Mouse (Mus musculus) adrenal gland, adult 2 months (tissue): ENCODE data around the gene Slc38a1. TPM values are rescaled to one million over a fixed set of nuclear protein-coding genes. Genes with fewer than 3 reads are reported as not detected.

Experiments used
- DNase-seq: peaks from one replicate; pipeline ENCODE4 v3.0.0; 2021
- long read RNA-seq: library from polyadenylated mRNA; stranded (forward); transcript quantifications from one replicate; pipeline ENCODE4 v2.0.0, GENCODE M21; 2021
- polyA plus RNA-seq: library from polyadenylated mRNA; depleted of rRNA; stranded (reverse); fragments of >200 nt; gene quantifications from 2 replicates; pipeline ENCODE4 v1.2.3, GENCODE M21; 2012; rRNA removed
- total RNA-seq, 2 experiments: library from RNA; stranded (reverse); gene quantifications; 2 replicates each; pipeline ENCODE4 v1.2.3; 2021

Slc38a1 gene
- total RNA-seq, result 10 to 100 TPM; 25.3 to 29.1 TPM
- 4.4 and 6.5 TPM in 2 replicates for polyA plus RNA-seq
- long read RNA-seq, full-length matches to known transcripts, result 5 of 9 reads
- long read RNA-seq, partial matches to known transcripts, result 1 of 9 reads
- long read RNA-seq, other reads (novel, unspliced or antisense), result 3 of 9 reads

DNA sequence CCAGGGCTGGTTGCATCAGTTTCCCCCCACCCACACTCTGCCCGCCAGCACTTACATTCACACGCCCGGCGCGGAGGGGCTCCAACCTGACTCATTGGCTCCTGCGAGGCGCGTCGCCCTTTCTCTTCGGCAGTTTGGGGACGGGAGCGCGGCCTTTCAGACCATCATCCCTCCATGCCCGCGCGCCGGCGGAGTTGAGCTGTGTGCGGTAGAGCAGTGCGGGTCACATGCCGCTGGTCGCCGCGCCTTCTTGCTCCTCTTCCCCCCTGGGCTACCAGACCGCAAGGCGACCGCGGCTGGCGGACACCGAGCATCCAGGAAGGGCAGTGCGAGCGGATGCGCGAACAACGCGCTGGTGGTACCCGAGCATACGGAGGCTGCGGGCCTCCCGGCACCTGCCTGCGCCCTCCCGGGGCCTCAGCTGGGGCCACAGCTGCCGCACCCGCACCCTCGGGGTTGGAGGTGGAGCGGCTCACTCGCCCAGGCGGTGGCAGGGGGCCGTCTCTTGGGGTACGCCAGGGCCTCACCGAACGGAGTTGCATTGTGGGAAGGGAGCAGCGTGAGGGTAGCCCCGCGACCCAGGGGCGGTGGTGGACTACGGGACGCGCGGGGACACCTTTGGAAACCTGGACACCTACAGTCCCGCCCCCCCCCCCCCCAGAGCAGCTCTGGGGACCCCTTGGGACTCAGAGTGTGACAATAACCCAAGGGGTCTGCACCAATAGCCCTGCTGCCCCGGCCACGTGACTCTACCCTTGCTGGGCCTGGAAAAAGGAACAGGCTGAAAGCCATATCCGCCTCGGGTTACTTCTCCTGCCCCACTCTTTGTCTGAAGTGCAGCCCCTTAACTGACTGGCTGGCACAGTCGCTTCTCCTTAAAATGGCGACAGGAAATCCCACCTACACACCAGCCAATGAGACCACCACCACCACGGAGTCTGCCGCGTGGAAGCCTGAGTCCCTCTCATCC, at the start of gene Slc38a1:
Gene Slc38a1 (minus strand): TSS at position 478 of the 970 bp plus-strand sequence.
- peak; percentile 59 for DNase-seq

DNA sequence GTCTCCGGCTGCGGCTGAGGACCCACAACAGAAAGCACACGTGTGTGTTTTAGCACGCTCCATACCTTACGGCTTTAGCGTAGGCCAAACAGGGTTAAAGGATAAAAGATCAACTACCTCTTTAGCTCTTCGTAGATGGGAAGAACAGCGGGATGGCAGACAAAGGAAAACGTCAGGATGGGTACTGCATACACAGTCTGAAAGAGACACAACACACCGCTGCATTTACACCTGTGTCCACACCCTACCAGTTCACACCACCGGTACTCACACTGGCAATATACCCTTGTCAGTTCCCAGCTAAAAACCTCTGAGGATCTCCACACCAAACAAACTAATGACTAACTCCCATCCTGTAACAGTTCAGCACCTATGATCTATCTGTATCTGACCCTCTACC, 49.7 kb upstream of the Slc38a1 start:
- DNase-seq, result no peak

DNA sequence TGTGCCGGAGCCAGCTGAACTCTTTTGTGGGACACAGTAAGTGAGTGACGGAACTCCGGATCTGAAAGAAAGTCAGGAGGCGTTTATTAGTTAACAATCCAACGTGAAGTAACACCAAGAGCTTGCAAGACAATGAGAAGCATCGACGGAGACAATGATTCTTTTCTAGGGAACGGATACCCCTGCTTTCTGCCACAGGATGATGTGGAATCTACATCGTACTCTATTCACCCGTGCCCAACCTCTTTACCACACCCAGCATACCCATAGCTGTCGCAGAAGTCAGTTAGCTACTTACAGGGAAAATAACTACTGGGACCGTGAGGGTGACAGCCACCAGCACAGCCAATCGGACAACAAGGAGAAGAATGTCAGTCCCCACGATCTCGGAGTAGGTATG, 48.7 kb upstream of the Slc38a1 start:
- DNase-seq, result no peak

DNA sequence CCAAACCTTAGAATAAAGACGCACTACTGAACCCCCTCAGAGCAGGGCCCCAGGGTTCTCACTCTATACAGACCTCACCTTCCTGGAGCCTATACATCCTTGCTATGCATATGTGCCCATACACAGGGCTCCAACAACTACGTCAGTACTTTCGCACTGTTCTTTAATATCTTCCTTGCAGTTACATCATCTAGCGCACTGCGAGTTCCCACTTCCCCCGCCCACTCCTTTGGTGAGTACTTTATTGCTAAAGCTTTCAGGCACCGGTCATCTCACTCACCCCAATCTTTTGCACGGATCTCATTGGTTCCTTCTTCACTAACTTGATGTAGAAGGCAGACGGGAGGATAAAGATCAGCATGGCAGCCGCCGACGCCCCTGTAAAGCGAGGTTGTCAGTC, 48.1 kb upstream of the Slc38a1 start:
- no peak for DNase-seq

DNA sequence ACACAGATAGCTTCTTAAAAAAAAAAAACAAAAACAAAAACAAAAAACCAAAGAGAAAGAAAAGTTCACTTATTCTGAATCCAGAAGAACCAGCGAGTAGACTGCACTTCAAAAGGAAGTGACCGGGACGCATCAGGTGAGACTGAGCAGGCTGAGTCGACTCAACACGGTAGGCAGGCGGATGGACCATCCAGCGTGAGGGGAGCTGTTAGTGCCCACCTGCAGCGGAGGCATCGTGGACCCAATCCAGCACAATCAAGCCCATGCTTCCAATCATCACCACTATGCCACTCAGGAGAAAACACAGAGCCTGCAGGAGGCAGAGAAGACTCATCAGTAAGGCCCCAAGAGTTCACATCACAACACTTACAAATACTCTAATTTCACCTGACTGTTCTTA, 47.2 kb upstream of the Slc38a1 start:
- DNase-seq, result no peak

DNA sequence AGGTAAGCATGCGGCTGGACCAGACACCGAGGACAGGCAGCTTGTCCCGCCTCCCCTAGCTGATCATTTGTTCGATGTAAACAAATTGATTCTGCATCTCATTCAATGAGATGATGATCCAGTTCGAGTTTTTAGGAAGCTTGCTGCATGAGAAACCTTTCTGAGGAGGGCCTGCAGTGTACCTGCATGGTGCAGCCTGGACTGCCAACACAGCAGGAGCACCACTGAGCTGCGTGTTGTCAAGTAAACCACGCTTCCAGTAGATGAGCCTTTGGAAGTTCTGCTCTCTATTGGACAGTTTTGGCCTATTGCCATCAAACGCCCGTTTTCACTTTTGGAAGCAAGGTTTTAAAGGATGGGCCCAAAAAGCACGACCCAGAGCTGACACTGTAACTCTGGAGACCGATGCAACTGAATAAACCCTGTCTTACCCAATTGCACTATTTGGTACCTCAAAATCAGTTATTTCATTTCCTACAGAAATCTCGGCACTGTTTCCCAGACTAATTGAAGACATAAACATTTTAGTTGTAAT, 46.1 kb upstream of the Slc38a1 start:
- no peak for DNase-seq

DNA sequence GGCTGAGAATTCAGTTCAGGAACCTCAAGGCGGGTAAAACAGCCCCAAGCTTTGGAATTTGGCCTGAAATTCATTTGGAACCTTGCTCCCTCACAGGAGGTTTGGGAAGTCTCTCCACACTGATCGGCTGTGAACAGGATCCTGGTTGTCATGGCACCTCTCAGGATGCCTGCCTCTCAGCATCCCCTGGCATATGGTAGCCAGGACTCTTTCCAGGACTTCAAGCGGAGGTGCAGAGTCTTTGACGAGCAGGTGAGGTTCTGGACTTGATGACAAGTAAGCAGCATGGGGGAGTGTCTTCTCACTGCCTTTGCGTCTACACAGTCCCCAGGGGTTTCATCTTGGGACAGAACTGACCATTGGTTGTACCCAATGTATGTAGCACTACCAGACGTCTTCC, 45.3 kb upstream of the Slc38a1 start:
- DNase-seq, result no peak

DNA sequence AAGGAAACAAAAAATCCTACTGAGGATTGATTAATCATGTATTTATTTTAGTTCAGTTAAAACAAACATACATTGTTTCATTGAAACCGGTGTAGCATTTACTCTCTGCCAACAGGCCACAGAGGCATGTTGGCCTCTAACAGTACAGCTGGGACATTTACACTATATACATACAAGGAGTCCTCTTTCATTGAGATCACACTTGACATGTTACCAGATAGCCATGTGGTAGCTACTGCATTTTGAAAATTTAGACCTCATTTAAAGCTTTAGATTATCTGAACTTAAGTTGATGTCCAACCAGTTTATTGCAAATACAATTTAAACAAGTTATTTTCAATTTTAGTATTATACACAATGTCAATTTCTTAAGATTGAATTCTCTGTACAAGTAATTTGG, 44.7 kb upstream of the Slc38a1 start:
- DNase-seq, result no peak

DNA sequence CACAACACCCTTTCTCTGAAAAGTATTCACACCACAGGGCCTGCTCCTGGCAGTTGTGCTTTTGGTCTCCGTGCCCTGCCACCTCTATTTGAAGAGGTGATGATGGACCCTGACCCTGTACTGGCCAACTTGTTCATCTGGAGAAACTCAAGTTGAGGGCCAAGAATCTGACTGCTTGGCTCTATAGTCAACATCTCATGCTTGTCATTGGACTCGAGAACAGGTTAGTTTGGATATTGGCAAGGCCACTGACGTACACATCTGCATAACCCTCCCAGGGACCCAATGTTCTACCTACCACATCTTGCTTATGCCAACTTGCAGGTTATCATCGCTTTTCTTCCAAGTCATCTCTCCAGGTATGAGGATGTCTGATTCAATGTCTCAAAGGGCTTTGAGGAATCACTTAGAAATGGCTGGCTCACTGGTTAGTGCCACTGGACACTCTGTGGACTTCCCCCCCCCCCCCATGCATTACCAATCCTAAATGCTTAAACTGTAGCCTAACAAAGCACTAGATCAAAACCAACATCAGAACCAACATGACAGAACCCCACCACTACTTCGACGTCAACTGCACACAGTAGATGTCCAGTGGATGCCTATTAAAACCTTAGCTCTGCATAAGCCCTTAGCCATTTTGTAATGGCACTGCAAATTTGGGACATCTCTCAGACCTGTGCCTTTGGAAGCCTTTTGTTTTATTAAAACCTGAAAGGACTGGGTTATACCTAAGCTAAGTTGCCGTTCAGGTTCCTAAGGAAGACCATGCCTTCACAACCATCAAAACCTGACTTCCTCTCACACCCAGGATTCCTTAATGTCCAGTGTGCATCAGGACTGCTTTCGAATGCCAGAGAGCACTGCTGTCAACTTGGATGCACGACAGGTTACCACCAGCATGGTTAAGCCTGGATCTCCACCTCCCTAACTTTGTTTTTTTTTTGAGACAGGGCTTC, 43.8 kb upstream of the Slc38a1 start:
- no peak for DNase-seq

DNA sequence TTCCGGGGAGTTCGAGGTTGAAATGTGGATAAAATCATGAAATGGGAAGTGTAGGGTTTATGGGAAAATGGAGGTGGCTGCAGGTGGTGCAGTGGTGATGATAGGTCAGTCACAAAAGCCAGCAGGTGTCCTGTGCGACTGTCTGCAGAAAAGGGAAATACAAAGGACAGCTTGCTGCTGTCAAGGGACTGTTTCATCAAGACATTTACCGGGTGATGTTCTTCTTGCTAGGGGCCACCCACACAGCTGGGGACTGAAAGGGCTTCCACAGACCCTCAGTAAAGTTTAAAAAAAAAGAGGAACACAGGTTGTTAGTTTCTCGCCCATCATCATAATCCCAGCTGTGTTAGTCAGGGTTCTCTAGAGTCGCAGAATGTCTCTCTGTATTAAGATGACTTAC, 42.6 kb upstream of the Slc38a1 start:
- DNase-seq, result no peak

DNA sequence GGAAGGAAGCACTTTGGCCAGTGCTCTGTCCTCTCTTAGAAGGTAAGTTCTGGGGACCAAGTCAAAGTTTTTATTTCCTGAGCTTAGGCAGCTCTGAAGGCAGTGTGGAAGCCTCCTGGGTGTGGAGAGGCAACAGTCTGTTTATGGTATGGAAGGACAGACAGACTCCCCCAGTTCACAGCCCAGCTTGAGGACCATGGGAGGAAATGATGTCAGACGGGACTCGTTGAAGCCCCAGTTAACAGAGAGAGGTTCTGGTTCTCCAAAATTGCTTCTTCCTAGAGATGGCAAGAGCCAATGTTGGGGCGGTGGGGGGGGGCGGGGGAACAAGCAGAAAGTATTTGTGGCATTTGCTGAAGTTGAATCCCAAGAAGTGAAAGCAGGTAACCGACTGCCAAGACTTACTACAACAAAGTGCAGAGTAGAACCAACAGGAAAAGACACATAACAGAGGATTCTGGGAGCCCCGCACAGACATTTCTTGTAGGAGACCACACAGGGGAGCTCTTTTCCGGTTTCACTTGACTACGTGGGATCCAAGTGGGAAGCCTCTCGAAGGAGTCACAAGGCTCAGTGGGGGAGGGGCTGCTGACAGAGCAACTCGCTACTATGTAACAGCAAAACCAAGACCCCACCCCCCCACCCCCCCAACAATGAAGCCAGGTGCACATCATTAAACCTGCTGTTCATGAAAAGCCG, 41.6 kb upstream of the Slc38a1 start:
- no peak for DNase-seq

DNA sequence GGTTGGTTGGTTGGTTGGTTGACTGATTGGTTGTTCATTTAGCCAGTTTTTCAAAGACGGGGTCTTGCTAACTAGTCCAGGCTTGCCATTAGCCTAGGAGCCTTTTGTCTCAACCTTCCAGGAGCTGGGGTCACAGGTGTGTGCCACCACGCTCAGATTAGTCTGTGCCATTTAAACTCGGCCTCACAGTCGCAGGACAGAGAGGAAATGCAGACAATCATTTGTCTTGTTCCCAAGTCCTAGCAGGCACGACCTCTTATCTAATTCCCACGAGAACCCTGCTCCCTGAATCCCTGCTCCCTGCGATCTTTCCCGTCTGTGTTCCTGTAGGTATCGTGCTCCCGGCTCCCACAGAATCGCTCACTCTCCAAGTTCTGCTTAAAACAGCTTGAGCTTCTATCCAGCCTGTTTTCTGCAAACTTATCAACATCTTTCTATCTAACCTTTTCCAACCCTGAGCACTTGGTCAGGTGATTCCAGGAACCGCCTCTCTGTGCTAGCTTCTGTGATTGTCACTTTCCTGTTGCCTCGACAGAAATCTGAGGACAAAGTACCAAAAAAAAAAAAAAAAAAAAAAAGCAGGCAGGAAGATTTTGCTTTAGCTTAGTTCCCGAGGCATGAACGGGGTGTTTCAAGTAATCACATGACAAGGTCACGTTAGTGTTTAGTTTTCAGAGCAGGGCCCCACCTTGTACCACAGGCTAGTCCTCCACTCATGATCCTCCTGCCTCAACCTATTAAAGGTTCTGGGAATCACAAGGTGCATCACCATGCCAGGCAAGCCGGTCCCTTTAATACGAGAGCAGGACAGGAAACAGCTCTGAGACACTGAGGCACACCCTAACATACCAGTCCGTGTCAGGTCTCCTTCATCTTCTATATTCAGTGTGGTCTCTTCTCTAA, 36.4 kb upstream of the Slc38a1 start:
- DNase-seq, result no peak

DNA sequence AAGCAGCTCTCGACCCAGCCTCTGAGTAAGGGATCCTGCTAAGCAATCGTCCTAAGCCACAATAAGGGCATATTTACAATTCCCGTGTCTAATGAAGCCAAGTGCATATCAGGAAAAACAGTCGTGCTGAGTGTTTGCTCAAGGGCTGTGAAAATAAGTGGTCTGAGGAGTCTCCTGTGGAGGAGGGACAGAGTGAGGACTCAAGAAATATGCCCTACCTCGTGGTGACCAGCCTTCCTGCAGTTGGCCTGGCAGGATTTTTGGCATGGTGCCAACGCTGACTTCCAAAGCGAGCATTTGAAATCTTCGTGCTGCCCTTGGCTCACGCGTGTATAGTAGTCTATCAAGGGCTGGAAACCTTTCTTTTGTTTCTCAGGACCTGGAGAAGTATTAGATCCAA, 33.8 kb upstream of the Slc38a1 start:
- peak; percentile 67 for DNase-seq

DNA sequence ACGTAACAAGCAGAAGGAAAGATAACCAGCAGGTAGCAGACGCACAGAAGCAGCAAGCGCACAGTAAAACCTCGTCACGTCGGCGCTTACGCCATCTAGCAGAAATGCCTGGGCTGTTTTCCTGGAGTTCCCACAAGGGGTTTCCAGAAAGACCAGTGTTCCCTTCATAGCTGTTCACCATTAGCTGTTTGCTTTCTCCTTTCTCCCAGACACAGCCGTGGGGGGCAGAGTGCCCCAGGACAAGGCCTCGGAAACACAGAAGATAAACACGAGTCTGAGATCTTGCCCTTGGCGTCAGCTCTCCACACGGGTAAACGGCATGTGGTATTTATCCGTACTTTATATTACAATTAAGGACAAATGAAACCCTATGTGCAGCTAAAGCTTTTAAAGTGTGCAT, 33.0 kb upstream of the Slc38a1 start:
- DNase-seq, result no peak

DNA sequence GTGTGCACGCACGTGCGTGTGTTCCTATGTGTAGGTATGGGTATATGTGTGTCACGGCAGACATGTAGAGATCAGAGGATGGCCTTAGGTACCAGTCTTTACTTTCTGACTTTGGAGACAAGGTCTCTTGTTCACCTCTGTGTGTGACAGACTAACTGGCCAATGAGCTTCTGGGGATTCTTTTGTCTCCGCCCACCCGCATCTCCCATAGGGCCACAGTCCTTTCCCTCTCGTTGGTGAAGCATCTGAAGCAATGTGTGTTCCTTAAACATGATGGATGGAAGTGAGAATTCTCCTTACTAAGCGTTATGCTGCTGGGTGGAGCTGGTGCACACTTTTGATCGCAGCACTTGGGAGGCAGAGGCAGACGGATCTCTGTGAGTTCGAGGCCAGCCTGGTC, 32.3 kb upstream of the Slc38a1 start:
- DNase-seq, result no peak

DNA sequence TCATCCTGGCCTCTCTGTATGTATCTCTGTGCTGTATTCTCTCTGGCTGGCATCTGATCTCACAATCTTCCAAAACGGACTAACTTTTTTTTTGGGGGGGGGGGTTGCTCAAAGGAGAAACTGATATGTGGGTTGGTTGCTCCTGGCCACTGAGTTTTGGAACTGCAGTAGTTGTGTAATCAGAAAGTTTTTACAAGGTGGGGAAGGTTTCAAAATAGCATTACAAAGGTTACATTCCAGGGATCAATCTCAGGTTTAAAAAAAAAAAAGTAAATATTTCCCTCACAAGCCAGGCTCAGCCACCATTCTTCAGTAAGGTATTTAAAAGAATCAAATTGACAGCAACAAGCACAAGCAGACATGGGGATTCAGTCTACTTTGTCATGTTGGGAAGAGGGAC, 31.4 kb upstream of the Slc38a1 start:
- DNase-seq, result no peak

DNA sequence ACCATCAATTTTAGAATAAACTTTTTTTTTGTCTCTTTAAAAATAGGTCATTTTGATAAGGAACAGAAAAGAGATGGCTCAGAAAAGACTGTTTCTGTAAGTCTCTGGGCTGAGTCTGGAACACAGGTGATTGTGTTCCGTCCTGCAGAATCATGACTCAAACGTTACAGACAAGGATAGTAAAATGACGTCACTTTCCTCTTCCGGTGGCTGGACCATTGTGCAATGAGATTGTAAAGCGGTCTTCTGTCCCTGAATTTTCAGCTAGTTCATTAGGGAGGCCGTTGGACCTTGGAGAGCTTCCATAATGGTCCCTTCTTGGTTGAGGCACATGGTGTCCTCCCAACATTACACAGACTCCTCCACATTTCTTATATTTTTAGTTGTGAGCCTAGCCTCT, 27.0 kb upstream of the Slc38a1 start:
- DNase-seq, result no peak

DNA sequence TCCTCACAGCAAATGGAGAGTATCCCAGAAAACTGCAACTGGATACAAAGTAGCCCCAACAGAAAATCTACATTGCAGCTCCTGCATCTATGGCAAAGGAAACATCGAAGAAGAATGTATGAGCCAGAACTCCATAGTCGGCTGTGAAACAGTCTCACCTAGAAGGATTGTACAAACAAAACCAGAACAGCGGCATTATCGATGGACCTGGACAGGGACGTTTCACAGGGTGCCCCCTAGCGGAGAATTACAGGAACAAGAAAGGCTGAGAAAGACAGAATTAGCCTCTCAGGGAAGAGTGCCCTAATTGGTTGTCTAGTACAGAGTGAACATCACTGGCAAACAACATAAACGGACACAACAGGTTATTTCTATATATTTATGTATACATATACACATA, 23.9 kb upstream of the Slc38a1 start:
- peak; percentile 70 for DNase-seq

DNA sequence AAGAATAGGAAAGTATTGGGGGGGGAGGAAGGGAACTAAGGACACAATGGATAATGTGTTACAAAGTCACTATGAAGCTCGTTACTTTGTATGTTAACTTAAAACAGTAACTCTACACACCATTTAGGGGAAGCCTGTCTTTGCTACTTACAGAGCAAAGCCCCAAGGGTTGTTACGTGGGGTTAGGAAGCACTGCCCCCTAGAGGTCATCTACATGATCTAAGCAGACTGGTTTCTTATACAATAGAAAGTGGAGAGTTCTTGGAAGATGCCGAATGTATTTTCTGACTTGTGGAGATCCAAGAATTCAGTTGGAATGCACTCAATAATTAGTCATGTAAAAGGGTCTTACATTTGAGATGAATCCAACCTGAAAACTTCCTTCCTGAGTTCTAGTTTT, 23.2 kb upstream of the Slc38a1 start:
- peak; percentile 72 for DNase-seq

DNA sequence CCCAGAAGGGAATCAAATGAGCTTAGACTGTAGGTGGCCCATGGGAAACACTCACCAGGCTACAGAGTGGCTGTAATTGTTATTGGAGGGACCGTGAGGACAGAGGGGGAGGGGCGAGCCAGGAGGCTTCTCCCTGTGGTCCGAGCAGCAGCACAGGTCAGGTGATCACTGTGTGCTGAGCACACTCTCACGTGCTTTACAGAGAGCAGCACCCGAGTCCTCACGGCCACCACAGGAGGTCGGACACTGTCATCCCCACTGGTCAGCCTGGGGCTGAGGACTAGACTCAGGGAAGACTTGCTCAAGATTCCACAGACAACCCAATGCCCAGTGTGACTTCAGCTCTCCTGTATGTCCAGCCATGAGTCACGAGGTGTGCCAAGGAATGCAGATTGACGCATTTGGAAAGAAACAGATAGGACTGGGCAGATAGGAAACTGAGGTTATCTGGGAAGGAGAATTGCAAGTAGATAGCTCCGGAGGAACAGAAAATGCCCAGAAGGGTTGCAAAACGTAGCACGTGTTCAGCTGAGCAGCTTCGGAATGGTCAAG, 18.0 kb upstream of the Slc38a1 start:
- peak; percentile 22 for DNase-seq
